Mouse (Mus musculus) left cerebral cortex, adult 9 months (tissue): ENCODE measurements around the gene Glrx5.

Source experiments
- DNase-seq, 2 experiments: peaks; one replicate each; pipeline ENCODE4 v3.0.0; 2022; ENCODE audit warnings: low spot score in 2 of 2

Glrx5 gene

DNA sequence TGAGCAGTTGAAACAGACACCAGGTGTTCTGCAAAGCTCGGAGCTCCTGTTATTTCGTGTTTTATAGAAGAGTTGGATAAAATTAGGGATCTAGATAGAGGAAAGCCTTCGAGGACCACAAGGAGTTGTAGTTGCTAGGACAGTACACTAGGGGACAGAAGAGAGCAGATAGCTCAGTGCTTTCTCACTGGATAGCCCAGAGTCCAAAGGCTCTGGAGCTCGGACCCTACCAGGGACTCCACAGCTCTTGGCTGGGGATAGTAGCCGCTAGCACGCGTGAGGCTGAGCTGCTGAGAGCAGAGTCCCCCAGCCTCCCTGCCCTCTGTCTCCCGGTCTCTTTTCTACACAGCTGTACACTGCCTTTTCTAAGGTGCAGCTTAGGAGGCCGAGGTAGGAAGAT lies 41.2 kb downstream of the Glrx5 start:
- DNase-seq: peak in 1 of 2 experiments; percentile 66

DNA sequence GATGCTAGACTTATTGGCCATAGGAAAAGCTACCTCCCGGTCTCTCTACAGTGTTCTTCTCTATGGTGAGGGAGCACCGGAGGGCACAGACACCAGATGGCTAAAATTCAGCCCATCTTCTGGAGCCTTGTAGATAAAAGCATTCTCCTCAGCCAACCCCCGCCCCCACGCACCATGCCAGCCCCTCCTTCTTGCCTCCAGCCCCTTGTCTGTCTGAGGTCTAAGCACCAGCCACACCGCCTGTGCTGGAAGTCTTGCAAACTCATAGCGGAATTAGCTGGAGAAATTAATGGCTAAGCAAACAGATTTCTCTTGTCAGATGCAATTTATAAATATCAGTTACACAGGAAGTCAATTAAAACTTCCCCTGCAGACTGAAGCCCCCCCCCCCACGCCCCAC lies 43.0 kb downstream of the Glrx5 start:
- no peak for DNase-seq

DNA sequence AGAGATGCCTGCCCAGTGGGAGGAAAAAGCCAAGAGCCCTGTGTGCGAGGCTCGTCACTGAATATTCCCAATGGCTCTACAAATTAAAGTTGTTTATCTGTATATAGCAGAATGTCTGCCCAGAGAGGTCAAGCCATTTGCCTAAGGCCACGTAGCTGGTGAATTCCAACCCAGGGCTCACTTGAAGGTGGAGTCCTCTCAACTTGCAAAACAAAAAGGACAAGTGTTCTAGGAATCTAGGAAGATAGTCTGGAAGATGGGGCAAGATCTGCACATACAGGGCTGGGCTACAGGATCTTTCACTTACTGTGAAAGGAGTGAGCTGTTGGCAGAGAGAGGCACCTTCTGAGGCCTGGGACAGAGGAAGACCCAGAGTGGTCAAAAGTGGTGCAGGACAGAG lies 44.0 kb downstream of the Glrx5 start:
- DNase-seq: no peak

DNA sequence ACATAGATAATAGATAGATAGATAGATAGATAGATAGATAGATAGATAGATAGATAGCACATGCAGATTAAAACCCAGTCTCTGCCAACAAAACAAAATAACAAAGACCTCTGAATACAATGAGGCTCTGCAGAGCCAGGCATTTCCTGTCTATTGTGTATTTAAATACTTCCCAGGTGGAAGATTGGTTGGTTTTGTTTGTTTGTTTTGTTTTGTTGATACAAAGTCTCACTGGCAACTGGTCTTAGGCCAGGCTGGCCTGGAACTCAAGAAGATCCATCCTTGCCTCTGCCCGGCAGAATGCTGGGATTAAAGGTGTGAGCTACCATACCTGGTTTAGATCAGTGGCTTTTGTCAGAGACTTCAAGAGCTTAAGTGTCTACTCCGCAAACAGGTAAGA lies 44.7 kb downstream of the Glrx5 start:
- DNase-seq: no peak

DNA sequence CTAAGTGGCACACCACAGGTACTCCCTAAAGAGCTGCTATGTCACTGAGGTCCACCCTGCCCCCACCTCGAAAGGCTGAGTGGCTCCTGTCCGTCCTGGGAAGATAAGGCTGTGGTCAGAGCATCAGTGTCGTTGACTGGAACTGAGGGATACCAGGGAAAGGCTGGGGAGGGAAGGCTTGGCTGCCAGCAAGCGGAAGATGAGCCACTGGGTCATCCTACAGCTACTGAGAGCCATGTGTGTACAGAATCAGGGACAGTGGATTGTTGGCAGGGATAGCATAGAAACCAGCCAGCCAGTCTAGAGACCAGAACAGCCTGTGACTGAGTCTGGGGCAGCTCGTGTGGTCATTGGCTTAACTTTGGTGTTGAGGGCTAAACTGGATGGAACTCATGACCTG lies 51.7 kb downstream of the Glrx5 start:
- no peak for DNase-seq

DNA sequence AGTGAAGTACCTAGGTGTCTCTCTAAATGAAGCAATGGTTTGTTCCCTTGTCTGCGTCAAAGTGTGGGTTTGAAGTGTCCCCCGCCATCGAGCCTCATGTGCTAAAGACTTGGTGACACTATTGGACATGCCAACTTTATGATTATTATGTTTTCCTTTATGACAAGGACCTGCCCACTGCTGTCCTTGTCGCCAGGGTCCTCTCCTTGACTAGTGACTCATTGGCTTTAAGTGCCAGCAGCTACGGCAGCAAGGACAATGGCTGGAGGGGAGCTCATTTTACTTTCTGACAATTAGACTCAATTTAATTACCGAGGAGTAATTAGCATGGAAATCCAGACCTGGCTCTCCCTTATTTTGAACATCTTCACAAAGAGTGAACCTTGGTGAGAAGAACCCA lies 52.3 kb downstream of the Glrx5 start:
- DNase-seq: no peak

DNA sequence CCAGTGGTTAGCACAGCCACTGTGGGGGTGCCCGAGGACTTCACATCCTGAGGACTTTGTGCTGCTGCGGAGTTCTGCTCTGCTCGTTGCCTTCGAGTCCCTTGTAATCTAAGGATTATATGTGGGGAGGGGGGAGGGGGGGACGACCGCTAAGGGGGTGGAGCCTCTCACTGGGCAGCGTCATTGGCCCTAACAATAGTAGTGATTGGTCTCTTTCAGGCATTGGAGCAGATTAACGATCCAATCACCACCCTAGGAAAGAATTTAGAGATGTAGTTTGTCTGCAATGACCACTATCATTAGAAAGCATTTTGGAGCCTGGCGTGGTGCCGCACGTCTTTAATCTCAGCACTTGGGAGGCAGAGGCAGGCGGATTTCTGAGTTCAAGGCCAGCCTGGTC lies 52.8 kb downstream of the Glrx5 start:
- DNase-seq: no peak

DNA sequence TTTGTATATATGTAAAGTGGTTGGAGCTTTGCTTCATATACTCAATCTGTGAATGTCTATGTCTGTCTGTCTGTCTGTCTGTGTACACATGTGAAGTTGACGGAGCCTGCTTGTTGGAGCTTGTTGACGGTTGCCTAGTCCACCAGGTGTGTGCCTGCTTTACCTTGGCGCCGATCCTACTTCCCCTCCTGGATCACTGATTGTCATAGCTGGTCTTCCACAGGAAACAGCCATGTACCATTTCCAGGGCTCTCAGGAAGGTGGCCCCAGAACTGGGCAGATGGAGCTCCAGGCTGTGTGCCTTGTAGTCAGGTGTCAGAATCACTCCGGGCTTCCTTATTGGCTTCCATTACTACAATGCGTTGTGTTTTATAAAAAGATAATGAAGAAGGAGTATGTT lies 54.3 kb downstream of the Glrx5 start:
- DNase-seq: no peak

DNA sequence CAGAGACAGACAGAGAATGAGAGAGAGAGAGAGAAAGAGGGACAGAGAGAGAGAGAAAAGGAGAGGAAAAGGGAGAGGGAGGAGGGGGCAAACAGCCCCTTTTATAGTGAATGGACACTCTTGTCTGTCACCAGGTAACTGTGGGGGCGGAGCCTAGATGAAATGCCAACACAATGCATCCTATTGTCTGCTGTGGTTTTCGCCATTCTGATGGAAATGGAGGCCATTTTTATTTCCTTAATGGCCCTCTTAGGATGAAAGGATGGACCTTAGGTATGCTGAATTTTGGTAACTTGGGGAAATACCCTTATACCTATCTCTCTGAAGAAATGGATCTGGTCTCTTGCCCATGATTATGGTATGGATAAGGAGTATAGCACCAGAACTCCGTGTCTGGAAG lies 54.9 kb downstream of the Glrx5 start:
- DNase-seq: no peak

DNA sequence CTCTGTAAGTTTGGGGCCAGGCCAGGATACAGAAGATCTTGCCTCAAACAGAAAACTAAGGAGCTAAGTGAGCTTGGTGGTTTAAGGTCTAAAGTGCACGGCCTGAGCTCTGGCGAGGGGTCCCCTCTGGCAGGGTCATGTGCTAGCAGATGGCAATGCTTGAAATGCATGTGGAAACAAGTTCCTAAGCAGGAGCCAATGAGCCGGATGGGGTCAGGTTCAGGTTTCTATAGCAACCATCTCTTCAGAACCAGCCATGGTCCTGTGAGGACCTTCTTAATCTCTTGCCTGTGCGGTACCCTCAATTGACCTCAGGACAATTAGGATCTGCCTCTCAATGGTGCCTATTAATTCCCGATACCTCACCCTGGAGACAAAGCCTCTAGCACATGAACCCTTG lies 56.7 kb downstream of the Glrx5 start:
- no peak for DNase-seq

DNA sequence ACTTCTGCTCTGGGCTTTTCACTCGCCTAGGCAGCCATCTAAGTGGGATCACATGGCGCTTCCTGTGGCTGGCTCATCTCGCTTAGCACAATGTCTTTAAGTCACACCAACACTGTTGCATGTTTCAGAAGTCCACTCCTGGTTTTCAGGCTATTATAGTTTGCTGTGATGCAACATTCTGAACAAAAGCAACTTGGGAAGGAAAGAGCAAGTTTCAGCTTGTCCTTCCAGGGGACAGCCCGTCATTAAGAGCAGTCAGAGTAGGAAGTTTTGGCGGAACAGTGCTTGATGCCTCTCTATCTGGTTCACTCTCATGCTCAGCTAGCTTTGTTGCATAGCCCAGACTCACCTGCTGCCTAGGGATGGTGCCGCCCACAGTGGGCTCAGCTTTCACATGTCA lies 59.1 kb downstream of the Glrx5 start:
- DNase-seq: no peak
